Mouse (Mus musculus) MEL (cell line): Measurements from ENCODE around the gene Gss. TPM values are rescaled to one million over a fixed set of nuclear protein-coding genes. Genes with fewer than 3 reads are reported as not detected.

Experiments
- DNase-seq: peaks from one replicate; pipeline ENCODE4 v3.0.0; 2011; ENCODE audit warnings: low read depth, low spot score
- H3K27ac ChIP-seq: 2 replicates; pipeline ENCODE4 v1.5.1; 2012; ENCODE audit warnings: low read depth, mild to moderate bottlenecking, control low read depth, low read length, moderate library complexity; ENCODE audit not compliant: control insufficient read depth
- H3K27me3 ChIP-seq, 2 experiments: fragments of 150-350 bp in 1 of 2; sonication (generic) in 1 of 2; 2 replicates each; pipeline ENCODE4 v1.6.1; 2012; ENCODE audit warnings: low read length in 2 of 2, mild to moderate bottlenecking in 2 of 2, improper control_type of control experiment in 1 of 2, moderate library complexity in 1 of 2; ENCODE audit not compliant: insufficient read depth in 2 of 2, control insufficient read depth in 1 of 2
- H3K36me3 ChIP-seq, 2 experiments: 2 replicates each; pipeline ENCODE4 v1.6.1; 2012 to 2014; ENCODE audit warnings: low read length in 2 of 2, improper control_type of control experiment in 1 of 2, inconsistent platforms in 1 of 2, mild to moderate bottlenecking in 1 of 2; ENCODE audit not compliant: insufficient read depth in 2 of 2, control insufficient read depth in 1 of 2
- H3K4me1 ChIP-seq, 2 experiments: fragments of 150-350 bp in 1 of 2; sonication (generic) in 1 of 2; 2 replicates each; pipeline ENCODE4 v1.6.1; 2012; ENCODE audit warnings: low read length in 2 of 2, improper control_type of control experiment in 1 of 2, mild to moderate bottlenecking in 1 of 2; ENCODE audit not compliant: insufficient read depth in 2 of 2, control insufficient read depth in 1 of 2
- H3K4me3 ChIP-seq, 2 experiments: fragments of 150-350 bp in 1 of 2; sonication (generic) in 1 of 2; 2 replicates each; pipeline ENCODE4 v1.5.1; 2012; ENCODE audit warnings: low read depth in 2 of 2, low read length in 2 of 2, mild to moderate bottlenecking in 2 of 2, moderate library complexity in 2 of 2, control low read depth in 1 of 2, improper control_type of control experiment in 1 of 2; ENCODE audit not compliant: control insufficient read depth in 1 of 2, insufficient read depth in 1 of 2
- H3K79me2 ChIP-seq: 2 replicates; pipeline ENCODE4 v1.6.1; 2012; ENCODE audit warnings: mild to moderate bottlenecking, low read length, moderate library complexity; ENCODE audit not compliant: control insufficient read depth, poor library complexity, insufficient read depth
- H3K9ac ChIP-seq: 2 replicates; pipeline ENCODE4 v1.6.1; 2012; ENCODE audit warnings: low read depth, mild to moderate bottlenecking, control low read depth, low read length, moderate library complexity; ENCODE audit not compliant: control insufficient read depth, poor library complexity, severe bottlenecking
- H3K9me3 ChIP-seq: fragments of 150-350 bp; sonication (generic); replicated peaks from 2 replicates; pipeline ENCODE4 v1.6.1; 2012; ENCODE audit warnings: mild to moderate bottlenecking, low read length, improper control_type of control experiment, moderate library complexity; ENCODE audit not compliant: insufficient read depth
- BHLHE40 ChIP-seq: IDR thresholded peaks from 2 replicates; pipeline ENCODE4 v1.6.1; 2012; ENCODE audit warnings: low read depth, mild to moderate bottlenecking, inconsistent platforms, low read length, improper control_type of control experiment, borderline replicate concordance
- EP300 ChIP-seq, 2 experiments: IDR thresholded peaks; 2 replicates each; pipeline ENCODE4 v1.6.1; 2011; ENCODE audit warnings: improper control_type of control experiment in 2 of 2, low read length in 2 of 2, low read depth in 1 of 2, mild to moderate bottlenecking in 1 of 2
- GABPA ChIP-seq: IDR thresholded peaks from 2 replicates; pipeline ENCODE4 v1.6.1; 2012; ENCODE audit warnings: low read depth, mild to moderate bottlenecking, inconsistent platforms, low read length, improper control_type of control experiment, moderate library complexity
- MAX ChIP-seq: IDR thresholded peaks from 2 replicates; pipeline ENCODE4 v1.6.1; 2011; ENCODE audit warnings: low read length, improper control_type of control experiment
- MXI1 ChIP-seq: IDR thresholded peaks from 2 replicates; pipeline ENCODE4 v1.6.1; 2011; ENCODE audit warnings: mild to moderate bottlenecking, low read depth, low read length, improper control_type of control experiment
- NELFE ChIP-seq: IDR thresholded peaks from 2 replicates; pipeline ENCODE4 v1.6.1; 2011; ENCODE audit warnings: low read depth, low read length, improper control_type of control experiment
- POLR2A ChIP-seq, 2 experiments: IDR thresholded peaks; 2 replicates each; pipeline ENCODE4 v1.6.1; 2011 to 2012; ENCODE audit warnings: low read length in 2 of 2, mild to moderate bottlenecking in 2 of 2, control low read depth in 1 of 2, improper control_type of control experiment in 1 of 2, low read depth in 1 of 2, moderate library complexity in 1 of 2; ENCODE audit not compliant: control insufficient read depth in 1 of 2, insufficient read depth in 1 of 2, poor library complexity in 1 of 2
- POLR2AphosphoS5 ChIP-seq: IDR thresholded peaks from 2 replicates; pipeline ENCODE4 v1.6.1; 2012; ENCODE audit warnings: low read depth, borderline replicate concordance, mild to moderate bottlenecking, inconsistent platforms, low read length, moderate library complexity, mixed read lengths
- SIN3A ChIP-seq: IDR thresholded peaks from 2 replicates; pipeline ENCODE4 v1.6.1; 2012; ENCODE audit warnings: low read length, improper control_type of control experiment, inconsistent platforms
- SMC3 ChIP-seq: IDR thresholded peaks from 2 replicates; pipeline ENCODE4 v1.6.1; 2011; ENCODE audit warnings: low read depth, low read length, improper control_type of control experiment
- TBP ChIP-seq: IDR thresholded peaks from 2 replicates; pipeline ENCODE4 v1.8.0; 2011; ENCODE audit warnings: low read depth, low read length, improper control_type of control experiment
- USF2 ChIP-seq, 2 experiments: IDR thresholded peaks; 2 replicates each; pipeline ENCODE4 v1.6.1; 2011 to 2012; ENCODE audit warnings: improper control_type of control experiment in 2 of 2, low read length in 2 of 2, borderline replicate concordance in 1 of 2, inconsistent platforms in 1 of 2, low read depth in 1 of 2, mild to moderate bottlenecking in 1 of 2; ENCODE audit not compliant: insufficient read depth in 1 of 2
- ZC3H11A ChIP-seq: IDR thresholded peaks from 2 replicates; pipeline ENCODE4 v1.6.1; 2012; ENCODE audit warnings: low read depth, mild to moderate bottlenecking, inconsistent platforms, low read length, improper control_type of control experiment
- ZKSCAN1 ChIP-seq: IDR thresholded peaks from 2 replicates; pipeline ENCODE4 v1.6.1; 2012; ENCODE audit warnings: low read depth, mild to moderate bottlenecking, inconsistent platforms, low read length, improper control_type of control experiment, moderate library complexity
- ZMIZ1 ChIP-seq: IDR thresholded peaks from 2 replicates; pipeline ENCODE4 v1.6.1; 2012; ENCODE audit warnings: low read depth, mild to moderate bottlenecking, inconsistent platforms, low read length, improper control_type of control experiment, moderate library complexity
- polyA plus RNA-seq, 2 experiments: library from polyadenylated mRNA; stranded (reverse) in 1 of 2; unstranded in 1 of 2; fragments of >175 nt in 1 of 2; fragments of >200 nt in 1 of 2; gene quantifications; 2 replicates each; pipeline versions ENCODE4 v1.2.1 to v1.2.4; 2012; ENCODE audit warnings: low replicate concordance in 2 of 2, low read depth in 1 of 2; ENCODE audit not compliant: insufficient read length in 2 of 2, insufficient read depth in 1 of 2, missing spikeins in 1 of 2
- total RNA-seq: library from RNA; depleted of rRNA; stranded (reverse); fragments of 300-350 nt; gene quantifications from 2 replicates; pipeline ENCODE4 v1.2.3, GENCODE M21; 2012

The Gss gene
- total and polyA plus RNA-seq, 3 experiments, result 21.9 to 24.0 TPM; not detected in 1

- Histone ChIP-seq H3K27ac (no peak overlapping the region), H3K79me2 (no peaks in the 10 kb centered on the region), H3K36me3 (no peaks in the 10 kb centered on the region), H3K27me3 (no peaks in the 10 kb centered on the region), H3K4me1 (peaks cover 0 to 10% of the 10 kb centered on the region in 2 experiments; a peak in 2 of 4 replicates), H3K9ac (peak overlapping the region; percentile 47), H3K4me3 (peak overlapping the region; percentile 27 to 74), H3K9me3 (no peaks in the 10 kb centered on the region)
- peak; percentile 10; the same call in 1 of the 2 replicates for TF ChIP-seq SMC3
- TF ChIP-seq ZKSCAN1, result no peak
- TF ChIP-seq ZMIZ1, result no peak; the same call in 1 of the 2 replicates
- peak in 1 of 2 experiments; percentile 58; a peak in 2 of 4 replicates for TF ChIP-seq POLR2A (IDR thresholded peaks at IDR 0.05; ENCODE audit: control insufficient read depth in 1 of 2, insufficient read depth in 1 of 2, low read depth in 1 of 2, low read length in 2 of 2, poor library complexity in 1 of 2)
- TF ChIP-seq BHLHE40, result peak; percentile 79; the same call in 1 of the 2 replicates
- TF ChIP-seq NELFE, result peak; percentile 31; the same call in 1 of the 2 replicates
- TF ChIP-seq TBP, result 0 out of 2 replicates have a peak, but pooled peaks have one; percentile 35
- TF ChIP-seq MAX, result peak; percentile 46
- peak; percentile 69 for TF ChIP-seq POLR2AphosphoS5
- peak; percentile 28; the same call in 1 of the 2 replicates for TF ChIP-seq SIN3A
- TF ChIP-seq MXI1, result peak; percentile 51; the same call in 1 of the 2 replicates
- peak; percentile 95 for DNase-seq
Measured at GRCm38 (mm10) chr2:155613326-155613755, 20.7 kb upstream of the Gss start.

- Histone ChIP-seq H3K9ac (no peak overlapping the region), H3K4me3 (no peak overlapping the region), H3K79me2 (no peaks in the 10 kb centered on the region), H3K4me1 (peaks cover 0 to 8% of the 10 kb centered on the region in 2 experiments; a peak in 2 of 4 replicates), H3K27me3 (no peaks in the 10 kb centered on the region), H3K36me3 (no peaks in the 10 kb centered on the region), H3K9me3 (no peaks in the 10 kb centered on the region), H3K27ac (no peak overlapping the region)
- TF ChIP-seq SIN3A, result no peak
- TF ChIP-seq USF2 (IDR thresholded peaks at IDR 0.05; ENCODE audit: borderline replicate concordance in 1 of 2, insufficient read depth in 1 of 2, low read depth in 1 of 2, low read length in 2 of 2), result no peak
- TF ChIP-seq GABPA, result no peak
- TF ChIP-seq ZC3H11A, result no peak
- TF ChIP-seq MAX, result no peak
- TF ChIP-seq ZKSCAN1, result no peak
- no peak for TF ChIP-seq MXI1
- no peak for TF ChIP-seq EP300 (IDR thresholded peaks at IDR 0.05; ENCODE audit: low read depth in 1 of 2, low read length in 2 of 2)
- no peak for DNase-seq
Measured at GRCm38 (mm10) chr2:155611834-155612550, 19.4 kb upstream of the Gss start.
